Mouse (Mus musculus): ENCODE data around the gene Ncam1.

Ncam1 gene

DNA sequence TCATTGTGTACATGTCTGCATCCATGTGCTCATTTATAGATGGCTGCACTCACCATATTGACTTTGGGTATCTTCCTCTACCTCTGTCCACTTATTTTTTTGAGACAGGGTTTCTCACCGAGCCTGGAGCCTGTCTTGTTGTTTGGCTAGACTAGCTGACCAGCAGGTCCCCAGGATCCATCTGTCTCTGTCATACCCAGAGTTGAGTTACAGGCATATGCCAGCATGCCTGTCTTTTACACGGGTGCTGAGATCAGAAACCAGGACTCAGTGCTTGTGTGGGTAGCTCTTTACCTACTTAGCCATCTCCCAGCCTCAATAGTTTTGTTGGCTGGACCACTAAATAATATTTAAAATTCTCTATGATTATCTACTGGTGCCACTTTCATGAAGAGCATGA, 180.5 kb downstream of the Ncam1 start:
- DNase-seq = no peak

- peak; percentile 67 for DNase-seq
Observed at GRCm38 (mm10) chr9:49617216-49617615, 181.5 kb downstream of the Ncam1 start.

GRCm38 (mm10) chr9:49612387-49612786, 186.3 kb downstream of the Ncam1 start:
- DNase-seq = no peak

DNA sequence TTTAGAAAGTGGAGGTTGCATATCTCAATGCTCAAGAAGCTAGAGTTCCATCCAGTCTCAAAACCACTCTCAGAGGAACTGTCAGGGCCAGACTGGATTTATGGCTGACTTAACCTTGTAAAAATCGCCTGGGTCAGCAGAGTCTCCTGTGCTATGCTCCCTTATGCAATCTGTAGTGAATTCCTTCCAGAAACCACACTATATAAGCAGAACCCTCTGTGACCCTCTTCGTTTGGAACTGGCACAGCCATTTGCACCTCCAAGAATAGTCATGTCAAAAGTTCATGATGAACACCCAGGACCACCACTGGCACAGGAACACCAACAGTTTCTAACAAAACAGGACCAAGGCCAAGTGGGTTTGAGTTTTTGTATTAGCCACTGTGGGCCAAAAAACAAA, 190.5 kb downstream of the Ncam1 start:
- DNase-seq = no peak

DNA sequence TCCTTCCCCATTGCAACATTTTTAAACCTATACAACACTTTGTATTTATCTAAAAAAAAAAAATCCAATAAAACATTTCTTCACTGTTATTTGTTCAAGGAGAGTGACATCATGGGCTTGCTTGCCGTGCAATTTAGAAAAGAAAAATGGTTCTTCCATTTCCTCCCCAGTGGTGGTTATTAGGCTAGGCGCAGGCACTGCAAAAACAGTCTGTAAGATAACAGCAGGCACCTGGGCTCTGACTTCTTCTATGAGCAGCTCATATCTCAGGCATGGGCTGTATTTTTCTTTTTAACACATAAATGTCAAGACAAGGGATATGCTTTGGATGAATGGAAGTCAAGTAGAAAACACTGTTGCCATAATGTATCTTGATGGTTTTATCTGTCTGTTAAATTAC, 192.0 kb downstream of the Ncam1 start:
- DNase-seq = no peak

DNA sequence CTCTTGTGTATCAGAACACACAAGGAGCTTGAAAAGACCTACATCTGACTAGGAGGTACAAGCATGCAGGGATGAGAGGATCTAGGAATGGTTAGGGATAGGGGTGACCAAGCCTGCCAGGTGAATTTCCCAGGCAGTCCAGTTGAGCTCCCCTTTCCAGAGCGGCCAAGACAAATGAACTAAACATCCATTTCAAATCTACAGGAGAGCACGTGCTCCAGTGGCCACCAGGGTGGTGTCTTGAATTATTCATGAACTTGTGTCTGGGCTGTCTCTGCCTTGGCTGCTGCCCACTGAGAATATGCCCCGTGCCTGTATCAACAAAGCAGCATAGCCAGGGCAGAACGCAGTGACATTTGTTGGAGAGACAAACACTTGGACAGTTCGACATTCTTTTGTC, 192.4 kb downstream of the Ncam1 start:
- DNase-seq = no peak

- no peak for DNase-seq
Observed at GRCm38 (mm10) chr9:49605791-49606190, 192.9 kb downstream of the Ncam1 start.

DNA sequence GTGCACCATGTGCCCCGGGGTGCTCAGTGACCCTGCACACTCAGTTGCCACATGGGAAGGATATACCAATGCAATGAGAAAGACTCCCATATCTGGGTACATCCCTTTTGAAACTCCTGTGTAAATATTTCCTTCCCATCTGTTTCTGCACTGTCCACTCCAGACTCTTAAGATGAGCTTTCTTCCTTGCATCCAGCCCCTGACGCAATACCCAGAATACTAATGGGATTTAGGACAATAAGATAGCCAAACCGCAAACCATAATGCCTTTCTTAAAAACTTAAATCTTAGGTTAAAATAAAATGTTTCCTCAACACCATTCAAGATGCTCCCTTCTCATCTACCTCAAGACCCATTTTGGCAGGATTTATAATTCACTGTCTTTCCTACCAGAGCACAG, 193.4 kb downstream of the Ncam1 start:
- DNase-seq = no peak

DNA sequence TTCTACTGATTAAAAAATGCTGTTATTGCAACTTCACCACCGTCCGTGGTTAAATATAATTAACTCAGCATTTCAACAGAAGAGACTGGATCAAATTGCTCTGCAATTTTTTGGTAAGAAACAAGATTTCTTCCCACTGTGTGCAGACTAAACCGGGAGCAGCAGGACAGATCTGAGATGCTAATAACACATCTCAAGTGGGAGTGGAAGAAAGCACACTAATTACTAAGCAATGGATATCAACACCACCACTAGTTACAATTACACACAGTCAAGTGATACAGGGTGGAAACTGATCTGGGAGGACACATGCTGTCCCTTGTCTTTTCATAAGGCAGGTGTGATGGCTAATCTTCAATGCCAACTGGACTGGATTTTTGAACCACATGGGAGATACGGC, 197.5 kb downstream of the Ncam1 start:
- DNase-seq = no peak

GRCm38 (mm10) chr9:49595635-49596348, 202.9 kb downstream of the Ncam1 start:
- no peak for DNase-seq

DNA sequence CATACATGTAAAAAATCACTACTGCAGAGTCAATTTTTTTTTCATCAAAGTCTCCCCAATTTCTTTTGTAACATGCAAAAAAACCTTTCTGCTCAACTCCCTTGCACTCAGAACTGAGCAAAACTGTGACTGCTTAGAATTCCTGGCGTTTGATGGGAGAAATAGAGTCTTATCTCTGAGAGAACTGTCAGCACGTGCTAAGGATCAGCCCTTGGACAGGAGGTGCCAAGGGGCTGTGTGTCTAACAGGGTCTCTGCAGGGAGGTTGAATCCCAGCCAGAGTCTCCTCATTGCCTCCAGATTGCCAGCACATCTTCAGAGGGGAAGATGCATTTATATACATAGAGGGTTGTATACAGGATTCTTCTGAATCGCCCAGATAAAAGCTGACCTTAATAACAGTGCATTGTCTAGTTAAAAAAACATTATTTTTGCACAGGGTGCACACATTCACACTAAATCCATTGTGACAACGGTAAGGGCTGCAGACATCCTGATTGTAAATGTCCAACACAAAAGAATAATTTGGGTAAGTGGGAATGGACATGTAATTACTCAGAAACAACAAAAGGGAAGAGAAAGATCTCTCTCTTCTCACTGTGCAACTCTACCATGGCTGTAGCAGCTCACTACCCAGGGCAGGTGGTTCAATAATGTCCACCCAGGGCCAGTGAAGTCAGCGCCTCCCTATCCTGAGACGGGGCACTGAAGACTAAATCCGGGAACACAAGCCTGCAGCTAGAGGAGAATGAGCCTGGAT, 203.7 kb downstream of the Ncam1 start:
- DNase-seq = no peak

DNA sequence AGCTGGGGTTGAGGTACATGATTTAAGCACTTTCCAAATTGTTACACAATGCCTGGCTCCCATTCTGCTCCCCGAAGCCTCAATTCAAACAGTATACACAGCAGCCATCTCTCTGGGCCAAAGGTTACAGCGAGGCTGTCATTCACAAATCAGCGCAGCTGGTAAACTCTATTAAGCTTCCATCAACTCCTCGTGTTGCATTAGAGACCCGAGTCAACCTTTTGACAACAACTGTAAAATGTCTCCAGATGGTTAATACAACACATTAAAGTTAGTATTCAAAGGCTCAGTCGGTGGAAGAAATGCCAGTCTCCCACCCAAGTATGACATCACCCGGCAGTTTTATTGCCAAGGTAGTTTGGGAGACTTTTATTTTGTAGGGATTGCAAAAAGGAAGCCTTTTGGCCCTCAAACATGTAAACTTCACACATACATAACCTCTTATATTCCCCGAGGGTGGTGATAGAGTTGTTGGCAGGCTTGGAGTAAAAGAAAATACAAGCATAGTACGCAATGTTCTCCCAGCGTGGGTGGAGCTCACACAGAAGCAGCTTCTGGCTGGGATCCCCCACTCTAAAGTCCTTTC, 204.7 kb downstream of the Ncam1 start:
- peak; percentile 52 for DNase-seq

GRCm38 (mm10) chr9:49592006-49592405, 206.7 kb downstream of the Ncam1 start:
- DNase-seq = no peak

DNA sequence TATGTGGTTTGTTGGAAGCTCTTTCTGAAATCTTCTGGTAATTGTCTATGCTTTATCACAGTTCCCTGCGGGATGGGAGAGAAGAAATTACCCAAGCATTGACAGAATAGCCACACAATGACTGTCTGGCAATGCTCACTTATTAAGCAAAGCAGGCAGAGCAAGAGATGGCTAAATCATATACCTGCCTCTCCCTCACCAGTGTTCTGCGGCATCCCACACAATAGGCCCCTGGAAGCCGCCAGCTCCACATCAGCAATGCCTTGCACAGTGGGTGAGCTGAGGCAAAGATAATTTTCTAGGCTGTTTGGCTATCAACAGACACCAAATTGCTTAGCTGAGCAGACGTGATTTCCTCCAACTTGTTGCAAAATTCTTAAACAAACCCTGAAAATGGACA, 208.5 kb downstream of the Ncam1 start:
- DNase-seq = no peak

- DNase-seq = no peak
Observed at GRCm38 (mm10) chr9:49577136-49577535, 221.6 kb downstream of the Ncam1 start.

GRCm38 (mm10) chr9:49571695-49572510, 226.8 kb downstream of the Ncam1 start:
- DNase-seq = peak; percentile 45

DNA sequence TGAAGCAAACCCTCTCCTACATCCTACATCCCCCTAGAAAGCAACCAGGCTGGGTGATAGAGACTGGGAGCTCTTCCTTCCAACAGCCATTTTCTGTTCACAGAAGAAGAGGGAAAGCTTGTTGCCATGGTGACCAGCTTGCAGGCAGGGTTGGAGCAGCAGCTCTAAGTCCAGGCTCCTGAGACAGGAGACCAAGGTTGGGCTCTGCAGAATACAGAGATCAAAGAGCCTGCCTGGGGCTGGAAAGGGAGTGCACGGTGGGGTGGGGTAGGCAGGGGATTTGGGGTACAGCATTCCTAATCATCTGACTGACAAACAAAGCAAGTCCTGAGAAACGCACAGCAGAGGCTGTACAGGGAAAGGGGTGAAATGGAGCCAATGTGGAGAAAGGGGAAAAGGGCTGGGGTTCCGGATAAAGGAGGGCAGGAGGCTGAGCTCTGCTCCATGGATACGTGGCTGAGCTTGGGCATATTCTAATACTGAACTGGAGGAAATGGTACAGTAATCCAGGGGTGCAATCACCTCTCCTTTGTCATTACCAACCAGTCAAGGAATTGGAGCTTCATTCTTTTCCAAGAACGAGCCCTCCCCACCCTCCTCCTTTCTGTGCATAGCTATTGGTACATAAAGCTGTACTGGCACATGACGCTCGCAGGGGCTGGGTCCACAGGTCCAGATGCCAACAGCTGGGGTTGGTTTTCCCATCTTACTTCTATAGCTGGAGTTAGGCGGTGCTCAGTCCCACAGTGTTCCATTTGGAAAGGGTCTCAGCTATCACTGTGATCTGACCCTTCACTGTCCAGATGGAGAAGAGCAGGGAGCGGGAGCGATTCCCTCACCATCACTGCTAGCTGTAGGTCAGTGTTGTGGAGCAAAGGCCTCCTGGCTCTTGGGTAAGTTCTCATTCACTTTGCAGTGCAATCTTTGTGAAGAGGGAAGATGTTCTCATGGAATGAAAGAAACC, 227.7 kb downstream of the Ncam1 start:
- peak; percentile 73 for DNase-seq

DNA sequence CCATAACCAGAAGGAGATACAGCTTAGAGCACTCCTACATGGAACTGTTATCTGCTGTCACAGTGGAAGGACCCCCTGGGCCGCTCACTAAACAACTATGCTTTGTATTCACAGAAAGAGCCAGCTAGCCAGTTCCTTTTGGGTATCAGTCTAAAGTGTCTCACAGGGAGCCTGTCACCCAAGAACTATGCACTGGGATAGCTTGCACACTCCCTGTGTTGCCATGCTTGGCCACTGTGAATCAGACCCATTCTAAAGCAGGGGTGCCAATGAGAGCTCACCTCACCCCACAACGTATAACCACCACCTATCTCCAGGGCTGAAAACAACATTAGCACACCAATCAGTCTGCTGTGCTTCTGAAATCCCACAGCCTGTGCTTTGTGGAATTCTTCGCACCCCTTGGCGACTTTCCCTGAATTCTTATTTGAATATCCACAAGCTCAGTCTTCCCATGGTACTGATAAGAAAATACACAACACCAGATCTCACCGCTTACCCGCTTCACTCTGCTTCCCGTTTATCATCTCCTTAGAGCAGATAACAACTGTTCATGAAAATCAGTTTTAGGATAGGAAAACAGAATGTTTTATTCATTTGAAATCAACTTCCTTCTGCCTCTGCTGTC, 228.6 kb downstream of the Ncam1 start:
- peak; percentile 30 for DNase-seq

- DNase-seq = no peak
Observed at GRCm38 (mm10) chr9:49565846-49566245, 232.9 kb downstream of the Ncam1 start.

DNA sequence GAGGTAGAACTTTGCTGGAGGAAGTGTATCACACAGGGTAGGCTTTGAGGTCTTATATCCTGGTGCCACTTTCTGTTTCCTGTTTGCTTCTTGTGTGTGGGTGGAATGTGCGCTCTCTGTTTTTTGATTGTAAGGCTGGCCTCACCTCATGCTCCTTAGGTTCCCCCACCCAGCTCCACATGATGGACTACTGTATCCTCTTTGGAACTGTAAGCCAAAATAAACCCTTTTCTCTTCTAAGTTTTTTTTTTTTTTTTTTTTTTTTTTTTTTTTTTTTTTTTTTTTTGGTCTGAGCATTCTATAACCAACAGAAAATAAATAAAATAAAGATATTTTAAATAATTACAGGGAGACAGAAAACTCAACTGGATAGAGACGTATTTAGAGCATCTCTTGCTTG, 239.8 kb downstream of the Ncam1 start:
- no peak for DNase-seq

DNA sequence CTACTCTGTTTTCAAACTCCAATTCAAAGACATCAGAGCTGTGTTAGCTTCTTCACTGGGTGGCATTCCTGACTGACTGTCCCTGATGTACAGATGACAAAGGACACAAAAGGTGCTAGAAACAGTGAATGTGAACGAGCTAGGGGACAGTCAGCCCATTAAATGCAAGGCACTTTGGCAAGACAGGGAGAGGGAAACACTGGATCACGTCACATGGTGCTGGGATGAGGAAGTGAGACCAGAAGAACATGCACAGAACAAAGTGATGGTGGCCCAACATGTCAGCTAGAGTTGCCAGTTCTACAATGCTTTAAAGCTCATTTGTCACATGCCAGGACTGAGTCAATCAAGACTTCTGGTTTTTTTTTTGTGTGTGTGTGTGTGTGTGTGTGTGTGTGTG, 247.4 kb downstream of the Ncam1 start:
- no peak for DNase-seq

- DNase-seq = no peak
Observed at GRCm38 (mm10) chr9:49542593-49542992, 256.1 kb downstream of the Ncam1 start.
